Mouse (Mus musculus) lung, postnatal 0 days (tissue): Measurements from ENCODE around the gene Zfp652. TPM values are rescaled to one million over a fixed set of nuclear protein-coding genes. Genes with fewer than 3 reads are reported as not detected.

Source experiments
- ATAC-seq: fragments of 200-750 bp; cut with Nextera tagmentation; 2 replicates; pipeline ENCODE4 v1.8.0; 2017; ENCODE audit warnings: moderate library complexity
- DNase-seq: peaks from one replicate; pipeline ENCODE4 v3.0.0-alpha.2; 2016; ENCODE audit warnings: low spot score
- H3K27ac ChIP-seq: fragments of 300-500 bp; sonication (generic); 2 replicates; pipeline ENCODE4 v1.5.1; 2014; ENCODE audit warnings: antibody characterized with exemption, mild to moderate bottlenecking, low read length, mixed read lengths
- H3K27me3 ChIP-seq: fragments of 300-500 bp; sonication (generic); replicated peaks from 2 replicates; pipeline ENCODE4 v1.6.1; 2014; ENCODE audit warnings: low read length, mixed read lengths; ENCODE audit not compliant: insufficient read depth
- H3K36me3 ChIP-seq: fragments of 300-500 bp; sonication (generic); 2 replicates; pipeline ENCODE4 v1.6.1; 2014; ENCODE audit warnings: low read length, mixed read lengths; ENCODE audit not compliant: insufficient read depth
- H3K4me1 ChIP-seq: fragments of 300-500 bp; sonication (generic); 2 replicates; pipeline ENCODE4 v1.6.1; 2014; ENCODE audit warnings: antibody characterized with exemption, low read depth, low read length, mixed read lengths; ENCODE audit not compliant: insufficient read depth
- H3K4me2 ChIP-seq: fragments of 300-500 bp; sonication (generic); replicated peaks from 2 replicates; pipeline ENCODE4 v1.6.1; 2014; ENCODE audit warnings: low read depth, mild to moderate bottlenecking, low read length, moderate library complexity, mixed read lengths
- H3K4me3 ChIP-seq: fragments of 300-500 bp; sonication (generic); 2 replicates; pipeline ENCODE4 v1.5.1; 2014; ENCODE audit warnings: low read depth, low read length
- H3K9ac ChIP-seq: fragments of 300-500 bp; sonication (generic); replicated peaks from 2 replicates; pipeline ENCODE4 v1.6.1; 2014; ENCODE audit warnings: low read depth, mild to moderate bottlenecking
- H3K9me3 ChIP-seq: fragments of 300-500 bp; sonication (generic); 2 replicates; pipeline ENCODE4 v1.6.1; 2016; ENCODE audit warnings: low read length, mixed read lengths
- CTCF ChIP-seq: IDR thresholded peaks from 2 replicates; pipeline ENCODE4 v1.5.1; 2016; ENCODE audit warnings: antibody characterized with exemption, mild to moderate bottlenecking
- EP300 ChIP-seq: IDR thresholded peaks from 2 replicates; pipeline ENCODE4 v1.6.1; 2016; ENCODE audit warnings: antibody characterized with exemption, mild to moderate bottlenecking, control low read depth
- WGBS: fragments of 180-500 bp; shearing (Covaris S2); extraction: QIAGEN DNeasy Blood & Tissue Kit; methylation state at CpG from one replicate; pipeline ENCODE4 v1.1.7; 2014; 5-methylcytosine and 5-hydroxymethylcytosine counted together
- polyA plus RNA-seq: library from polyadenylated mRNA; unstranded; fragments of >200 nt; fragmentation: Nextera tagmentation; extraction: Ambion mirVana; gene quantifications from 2 replicates; pipeline ENCODE4 v1.2.1, GENCODE M21; 2015

Gene Zfp652
- polyA plus RNA-seq, 1 experiment from 2014 or later: 18.5 TPM

DNA sequence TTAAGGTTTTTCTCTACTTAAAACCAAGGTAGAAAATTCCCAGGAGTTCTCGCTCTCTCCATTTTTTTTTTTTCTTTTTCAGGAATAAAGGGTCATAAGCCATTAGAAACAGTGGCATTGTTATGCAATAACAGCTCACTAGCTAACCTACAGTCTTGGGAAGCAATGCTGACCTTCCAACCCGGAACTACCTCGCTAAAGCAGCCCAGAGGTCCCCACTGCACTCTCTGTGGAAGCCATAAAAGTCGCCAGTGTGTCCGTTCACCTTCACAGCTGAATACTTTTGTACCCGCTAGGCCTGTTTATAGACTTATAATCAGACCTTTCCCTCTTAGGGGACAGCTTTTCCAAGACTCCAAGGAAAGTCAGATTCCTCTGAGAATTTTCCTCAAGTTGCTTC, 55.8 kb downstream of the Zfp652 start:
- Histone ChIP-seq H3K9me3 (no peaks in the 10 kb centered on the region), H3K4me1 (no peaks in the 10 kb centered on the region), H3K4me3 (no peak overlapping the region), H3K4me2 (no peak overlapping the region), H3K27me3 (no peaks in the 10 kb centered on the region), H3K27ac (no peak overlapping the region), H3K36me3 (0 out of 2 replicates have a peak, but pooled peaks cover 3% of the 10 kb centered on the region), H3K9ac (no peak overlapping the region)
- TF ChIP-seq EP300: no peak
- TF ChIP-seq CTCF: no peak
- ATAC-seq: no peak
- WGBS: 87% methylated on average over 6 of the region's 6 CpGs
- DNase-seq: no peak

DNA sequence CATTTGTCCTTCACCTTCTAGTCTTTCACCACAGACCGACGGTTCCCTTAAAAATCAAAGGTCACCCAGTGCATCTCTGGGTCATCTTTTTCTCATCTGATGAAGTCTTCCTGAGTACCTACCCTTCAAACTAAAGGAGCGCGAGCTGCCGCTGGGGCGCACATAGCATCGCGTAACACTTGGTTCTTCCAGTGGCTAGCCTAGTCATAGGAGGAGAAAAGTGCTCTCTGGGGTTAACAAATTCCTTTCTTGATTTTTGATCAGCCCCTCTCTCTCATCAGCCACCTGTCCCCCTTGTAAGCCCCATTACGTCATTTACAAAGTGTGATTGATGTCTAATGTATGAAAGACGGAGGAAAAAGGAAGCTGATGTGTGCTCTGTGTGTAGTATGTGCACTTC, 56.7 kb downstream of the Zfp652 start:
- H3K36me3 ChIP-seq: no peaks in the 10 kb centered on the region
- WGBS: 83% methylated on average over 10 of the region's 10 CpGs

DNA sequence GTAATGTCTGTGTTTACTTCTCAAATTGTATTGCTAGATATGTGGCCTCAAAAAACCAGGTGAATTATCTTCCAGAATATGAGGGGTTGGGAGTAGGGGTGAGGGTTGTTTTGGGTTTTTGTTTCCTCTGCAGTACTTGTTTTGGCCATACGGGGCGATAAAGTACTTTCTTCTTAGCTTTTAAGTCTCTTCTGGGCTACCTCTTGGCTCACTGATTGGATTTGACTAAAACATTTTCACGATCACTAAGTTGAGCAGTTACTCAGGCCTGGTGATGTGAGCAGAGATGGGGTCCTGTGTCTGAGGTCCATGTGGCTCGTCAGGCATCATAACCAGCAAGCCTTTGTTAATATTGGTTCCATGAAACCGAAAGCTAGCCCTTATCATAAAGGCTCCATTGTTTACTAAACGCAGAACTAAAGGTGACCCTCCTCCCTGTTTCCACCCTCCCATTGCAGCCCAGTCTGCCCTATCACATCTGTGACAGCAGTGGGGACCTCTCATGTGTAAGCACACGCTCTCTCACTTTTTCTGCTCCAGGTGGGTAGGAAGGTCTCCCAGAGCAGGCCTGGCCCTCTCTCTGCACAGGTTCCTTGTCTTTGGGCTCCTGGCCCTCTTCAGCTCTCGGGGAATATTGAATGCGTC, 58.4 kb downstream of the Zfp652 start:
- Histone ChIP-seq H3K36me3 (no peaks in the 10 kb centered on the region), H3K4me1 (no peaks in the 10 kb centered on the region), H3K9me3 (no peaks in the 10 kb centered on the region), H3K9ac (no peak overlapping the region), H3K27me3 (no peaks in the 10 kb centered on the region), H3K27ac (peak overlapping the region; percentile 22; the same call in 1 of the 2 replicates), H3K4me3 (no peak overlapping the region), H3K4me2 (no peak overlapping the region)
- peak; percentile 57 for DNase-seq
- 55% methylated on average over 9 of the region's 9 CpGs for WGBS
- peak; percentile 28; the same call in 1 of the 2 replicates for ATAC-seq
- TF ChIP-seq CTCF (peak; percentile 67), EP300 (no peak)

More for the DNA sequence above, 56.7 kb downstream of the Zfp652 start:
- TF ChIP-seq CTCF: no peak
- no peak for TF ChIP-seq EP300
- no peaks in the 10 kb centered on the region for H3K27me3 ChIP-seq
- no peak overlapping the region for H3K4me3 ChIP-seq
- no peak for ATAC-seq
- H3K4me1 ChIP-seq: no peaks in the 10 kb centered on the region
- no peak for DNase-seq
- no peaks in the 10 kb centered on the region for H3K9me3 ChIP-seq
- H3K9ac ChIP-seq: no peak overlapping the region
- no peak overlapping the region for H3K27ac ChIP-seq
- H3K4me2 ChIP-seq: no peak overlapping the region

DNA sequence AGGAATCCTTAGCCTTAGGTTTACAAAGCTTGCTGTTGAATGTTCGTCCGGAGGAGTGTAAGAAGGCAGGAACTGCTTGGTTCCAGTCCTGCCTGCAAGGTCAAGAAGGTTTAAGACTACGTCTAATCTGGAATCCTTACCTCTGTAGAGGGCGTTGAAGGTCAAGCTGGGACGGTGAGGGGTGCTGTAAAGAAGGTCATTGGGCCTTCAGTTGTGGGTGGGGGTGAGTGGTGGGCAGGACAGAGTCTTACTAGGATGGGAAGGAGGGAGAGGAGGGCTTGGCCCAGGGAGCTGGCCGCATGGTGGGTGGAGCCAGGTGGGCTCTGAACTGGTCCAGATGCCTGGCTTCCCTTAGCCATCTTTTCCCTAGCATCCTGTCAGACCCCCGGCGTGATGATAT, 59.2 kb downstream of the Zfp652 start:
- Histone ChIP-seq H3K4me2 (no peak overlapping the region), H3K4me1 (no peaks in the 10 kb centered on the region), H3K27ac (peak overlapping the region; percentile 22), H3K9me3 (no peaks in the 10 kb centered on the region), H3K4me3 (no peak overlapping the region), H3K36me3 (no peaks in the 10 kb centered on the region), H3K27me3 (no peaks in the 10 kb centered on the region), H3K9ac (no peak overlapping the region)
- WGBS: 71% methylated on average over 8 of the region's 8 CpGs
- DNase-seq (no peak), ATAC-seq (no peak)
- TF ChIP-seq EP300: no peak
- no peak for TF ChIP-seq CTCF

DNA sequence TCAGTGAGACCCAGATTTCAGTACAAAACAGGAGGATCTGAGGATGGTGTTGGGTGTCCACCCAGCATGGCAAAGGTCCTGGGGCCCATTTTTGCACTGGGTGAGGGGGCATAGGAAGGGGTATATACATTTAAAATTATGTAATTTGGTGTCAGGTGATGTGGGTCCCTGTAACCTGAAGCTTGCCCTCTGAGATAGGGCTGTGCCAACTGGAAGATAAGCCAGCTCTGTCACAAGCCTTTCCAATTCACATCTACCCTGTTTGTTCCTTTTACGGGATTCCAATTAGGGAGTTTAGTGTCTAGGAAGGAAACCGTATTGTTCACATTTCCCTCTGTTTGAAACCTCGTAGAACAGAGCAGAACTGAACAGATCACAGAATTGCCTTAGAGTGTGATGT, 60.8 kb downstream of the Zfp652 start:
- DNase-seq (no peak), ATAC-seq (no peak)
- no peak overlapping the region; the same call in 1 of the 2 replicates for H3K27ac ChIP-seq

DNA sequence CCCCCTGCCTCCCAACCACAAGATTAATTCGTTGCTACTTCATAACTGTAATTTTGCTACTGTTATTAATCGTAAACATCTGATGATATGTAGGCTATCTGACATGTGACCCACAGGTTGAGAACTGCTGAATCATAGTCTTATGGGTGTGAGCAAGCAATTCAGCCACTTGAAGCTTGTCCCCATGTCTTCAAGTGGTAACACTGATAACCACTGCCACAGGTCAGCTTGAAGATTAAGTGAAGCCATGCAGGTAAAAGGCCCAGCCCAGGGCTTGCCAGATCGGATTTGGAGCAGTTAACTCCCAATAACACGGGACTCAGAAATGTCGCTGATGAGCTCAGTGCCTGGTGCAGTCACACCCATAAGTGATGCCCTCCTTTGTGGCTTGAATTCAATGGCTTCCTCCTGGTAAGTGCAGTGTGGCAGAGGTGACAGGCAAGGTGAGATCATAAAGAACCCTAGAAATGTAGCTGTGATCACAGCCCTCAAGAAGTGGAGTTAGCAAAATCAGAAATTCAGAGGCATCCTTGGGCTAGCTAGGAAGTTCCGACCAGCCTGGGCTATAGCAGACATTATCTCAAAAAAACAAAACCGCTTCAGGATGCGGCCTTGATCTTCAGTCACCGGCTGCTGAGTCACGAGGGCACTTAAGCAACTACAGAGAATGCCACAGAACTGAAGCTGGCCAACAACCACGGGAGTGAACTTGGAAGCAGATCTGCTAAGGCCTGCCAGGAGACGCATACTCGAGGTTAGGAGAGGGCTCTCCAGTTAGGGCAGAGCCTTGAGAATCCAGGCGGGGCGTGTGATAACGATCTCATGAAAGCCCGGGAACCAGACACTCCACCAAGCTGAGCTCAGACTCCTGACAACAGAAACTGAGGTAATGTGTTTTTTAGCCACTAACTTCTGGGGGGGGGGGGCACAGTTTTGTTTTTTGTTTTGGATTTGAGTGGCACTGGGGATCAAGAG, 65.1 kb downstream of the Zfp652 start:
- Histone ChIP-seq H3K4me2 (no peak overlapping the region), H3K4me1 (peaks cover 2% of the 10 kb centered on the region; the same call in 1 of the 2 replicates), H3K27me3 (no peaks in the 10 kb centered on the region), H3K27ac (peak overlapping the region; percentile 93), H3K4me3 (no peak overlapping the region), H3K9ac (no peak overlapping the region), H3K9me3 (no peaks in the 10 kb centered on the region), H3K36me3 (no peaks in the 10 kb centered on the region)
- 29% methylated on average over 17 of the region's 17 CpGs for WGBS
- ATAC-seq (peak; percentile 91), DNase-seq (peak; percentile 97)
- no peak for TF ChIP-seq CTCF
- TF ChIP-seq EP300: peak; percentile 85

More for the DNA sequence above, 60.8 kb downstream of the Zfp652 start:
- no peak for TF ChIP-seq EP300
- TF ChIP-seq CTCF: no peak
- Histone ChIP-seq H3K4me1 (no peaks in the 10 kb centered on the region), H3K9ac (no peak overlapping the region), H3K27me3 (no peaks in the 10 kb centered on the region), H3K4me2 (no peak overlapping the region), H3K36me3 (no peaks in the 10 kb centered on the region), H3K4me3 (no peak overlapping the region), H3K9me3 (no peaks in the 10 kb centered on the region)
- WGBS: 55% methylated on average over 3 of the region's 3 CpGs
